Mouse (Mus musculus): ENCODE measurements at regions not wholly inside any gene's neighbourhood (a gene's known extent, or its start where the extent isn't known, plus 50 kb on each side); places are given as distances from the start of the nearest gene placed in this dataset.

- DNase-seq (ENCODE audit: low spot score) = no peak
Measured at GRCm38 (mm10) chr8:89273276-89273675, 229.3 kb upstream of the Sall1 start.

GRCm38 (mm10) chr8:89272381-89272815 is 228.4 kb upstream of the Sall1 start:
- DNase-seq (ENCODE audit: low spot score) = no peak

GRCm38 (mm10) chr8:89271381-89272355 is 227.7 kb upstream of the Sall1 start:
- DNase-seq (ENCODE audit: low spot score) = no peak

DNA sequence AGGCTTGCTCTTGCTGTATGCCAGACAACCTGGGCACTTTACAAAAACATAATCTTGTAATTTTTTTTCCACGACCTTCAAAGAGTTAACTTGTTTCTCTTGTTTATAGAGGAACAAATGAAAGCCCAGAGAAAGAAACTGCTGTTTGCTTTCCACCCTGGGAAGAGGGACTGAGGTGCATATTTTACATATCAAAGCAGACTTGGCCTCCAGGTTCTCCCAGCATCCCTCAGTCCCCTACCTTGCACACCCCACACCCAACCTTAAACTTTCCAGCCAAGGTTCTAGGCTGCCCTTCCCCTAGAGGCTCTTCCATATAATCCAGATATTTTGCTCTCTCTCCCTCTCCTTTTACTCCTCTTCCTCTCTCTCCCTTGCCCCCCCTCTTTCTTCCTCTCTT is 226.0 kb upstream of the Sall1 start:
- no peak for DNase-seq (ENCODE audit: low spot score)

- DNase-seq (ENCODE audit: low spot score) = no peak
Measured at GRCm38 (mm10) chr8:89261163-89261812, 217.3 kb upstream of the Sall1 start.

DNA sequence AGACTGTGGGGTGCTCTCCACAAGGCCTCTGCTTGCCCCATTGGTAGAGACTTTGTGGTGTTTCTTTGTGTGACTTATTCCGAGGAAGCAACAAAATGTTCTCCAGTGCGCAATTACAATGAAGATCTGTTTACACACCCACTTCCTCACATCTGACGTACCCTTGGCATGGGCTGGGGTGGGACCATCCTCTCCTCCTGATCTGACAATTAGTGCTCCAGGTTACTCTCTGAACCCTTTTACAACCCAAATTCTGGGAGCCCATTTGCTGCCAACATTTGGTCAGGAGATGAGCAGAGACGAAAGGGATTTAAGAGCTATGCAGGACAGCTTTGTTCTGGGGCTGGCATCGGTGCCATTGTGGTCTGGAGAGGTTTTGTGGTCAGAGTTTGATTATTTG is 215.9 kb upstream of the Sall1 start:
- no peak for DNase-seq (ENCODE audit: low spot score)

DNA sequence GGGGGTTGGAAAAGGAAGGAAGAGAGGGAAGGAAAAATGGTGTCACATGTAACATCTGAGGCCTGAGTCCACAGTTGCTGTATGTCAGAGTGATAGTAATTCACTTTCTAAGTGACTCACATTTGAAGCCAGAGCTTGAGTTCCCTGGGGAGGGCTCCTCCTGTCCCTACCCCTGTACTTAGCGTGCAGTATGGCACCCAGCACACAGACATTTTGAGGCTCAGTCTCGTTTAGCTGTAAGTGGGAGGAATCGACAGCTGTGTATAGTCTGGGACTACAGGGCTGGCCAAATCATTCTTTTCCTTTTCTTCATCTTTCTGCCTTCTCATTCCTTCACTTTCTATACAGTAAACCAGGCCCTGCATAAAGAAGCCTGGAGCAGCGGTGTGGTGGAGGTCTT is 202.4 kb upstream of the Sall1 start:
- no peak for DNase-seq (ENCODE audit: low spot score)

- DNase-seq (ENCODE audit: low spot score) = no peak
Measured at GRCm38 (mm10) chr8:89245131-89245751, 201.3 kb upstream of the Sall1 start.

DNA sequence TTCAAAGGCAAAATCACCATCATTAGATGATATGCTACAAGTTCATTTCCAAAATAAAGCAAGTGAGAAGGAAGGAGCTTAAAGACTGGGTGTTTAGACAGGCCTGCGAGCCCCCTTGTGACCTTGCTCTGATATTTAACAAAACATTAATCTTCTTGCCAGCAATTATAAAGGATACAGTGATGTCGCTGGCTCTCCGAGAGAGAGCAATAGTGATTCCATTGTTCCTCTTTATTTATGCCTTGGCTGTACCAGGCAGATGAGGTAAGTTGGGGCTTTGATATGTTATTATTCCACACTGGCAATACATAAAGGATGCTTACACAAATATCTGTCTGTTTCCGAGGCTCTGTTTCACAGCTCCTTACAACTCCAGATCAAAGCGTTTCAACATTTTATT is 197.7 kb upstream of the Sall1 start:
- DNase-seq (ENCODE audit: low spot score) = no peak

DNA sequence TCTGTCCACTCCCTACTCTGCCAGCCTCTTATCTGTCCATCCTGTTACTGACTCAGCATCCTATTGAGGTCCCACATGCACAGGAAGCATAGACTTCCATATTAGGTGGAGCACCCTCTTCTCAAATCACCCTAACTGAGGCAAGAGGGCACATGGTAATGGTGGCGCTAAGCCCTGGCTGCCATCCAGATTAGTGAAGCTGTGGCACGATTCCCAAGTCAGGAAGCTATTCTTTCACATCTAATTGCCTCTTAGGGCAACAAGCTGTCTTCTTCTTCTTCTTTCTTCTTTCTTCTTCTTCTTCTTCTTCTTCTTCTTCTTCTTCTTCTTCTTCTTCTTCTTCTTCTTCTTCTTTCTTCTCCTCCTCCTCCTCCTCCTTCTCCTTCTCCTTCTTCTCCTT is 195.7 kb upstream of the Sall1 start:
- DNase-seq (ENCODE audit: low spot score) = no peak

- no peak for DNase-seq (ENCODE audit: low spot score)
Measured at GRCm38 (mm10) chr8:89234041-89234440, 190.1 kb upstream of the Sall1 start.

DNA sequence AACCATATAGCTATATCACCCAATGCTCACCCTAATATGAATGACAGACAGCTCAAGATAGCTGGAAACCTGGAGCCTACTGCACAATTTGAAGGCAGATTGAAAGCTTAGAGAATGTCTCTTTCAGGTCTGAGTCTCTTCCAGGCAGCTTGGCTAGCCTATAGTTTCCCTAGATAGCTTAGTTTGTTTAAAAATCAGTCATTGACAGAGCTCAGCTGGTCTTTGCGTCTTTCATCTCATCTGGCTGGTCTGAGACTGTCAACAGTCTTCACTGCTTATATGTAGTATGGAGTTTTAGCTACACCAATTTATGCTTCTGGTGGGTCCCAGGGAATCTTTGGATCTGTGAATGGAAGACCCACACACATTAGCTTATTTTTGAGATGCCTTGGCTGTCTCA is 188.4 kb upstream of the Sall1 start:
- no peak for DNase-seq (ENCODE audit: low spot score)

DNA sequence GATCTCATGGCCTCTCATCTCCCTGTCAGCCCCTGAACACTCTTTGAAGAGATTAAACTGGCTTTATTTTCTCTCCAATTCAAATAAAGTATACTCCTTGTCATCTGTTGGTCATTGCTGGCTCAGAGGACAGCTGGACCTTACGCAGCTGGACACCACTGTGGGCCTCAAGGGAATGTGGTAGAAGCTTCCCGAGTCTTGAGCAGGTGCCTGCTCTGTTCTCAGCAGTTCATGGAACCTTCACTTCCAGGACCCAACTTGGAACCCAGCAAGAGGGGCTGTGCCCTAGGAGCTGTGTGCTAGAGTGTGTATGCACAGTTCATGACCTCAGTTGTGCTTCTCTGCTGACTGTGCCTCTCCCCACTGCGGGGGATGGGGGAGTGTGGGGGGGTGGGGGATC is 185.2 kb upstream of the Sall1 start:
- DNase-seq (ENCODE audit: low spot score) = no peak

DNA sequence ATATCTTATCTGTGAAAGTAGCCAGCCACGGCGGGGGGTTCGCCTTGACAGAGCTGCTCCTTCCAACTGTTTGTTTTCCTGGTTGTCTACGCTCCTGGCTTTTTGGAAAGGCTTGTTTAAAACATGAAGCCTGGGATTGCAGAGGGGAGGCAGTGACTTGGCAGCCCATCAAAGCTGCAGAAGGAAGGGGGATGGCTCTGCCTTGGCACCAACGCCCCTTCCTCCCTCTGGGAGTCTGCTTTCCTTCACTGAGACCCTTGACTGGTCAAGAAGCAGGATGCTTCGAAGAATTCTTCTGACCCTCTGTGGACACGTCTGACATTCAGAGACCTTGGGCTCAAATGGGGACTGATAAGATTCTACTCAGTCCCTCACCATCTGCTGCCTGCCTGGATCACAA is 176.9 kb upstream of the Sall1 start:
- DNase-seq (ENCODE audit: low spot score) = no peak

- DNase-seq (ENCODE audit: low spot score) = no peak
Measured at GRCm38 (mm10) chr8:89220381-89220780, 176.4 kb upstream of the Sall1 start.

DNA sequence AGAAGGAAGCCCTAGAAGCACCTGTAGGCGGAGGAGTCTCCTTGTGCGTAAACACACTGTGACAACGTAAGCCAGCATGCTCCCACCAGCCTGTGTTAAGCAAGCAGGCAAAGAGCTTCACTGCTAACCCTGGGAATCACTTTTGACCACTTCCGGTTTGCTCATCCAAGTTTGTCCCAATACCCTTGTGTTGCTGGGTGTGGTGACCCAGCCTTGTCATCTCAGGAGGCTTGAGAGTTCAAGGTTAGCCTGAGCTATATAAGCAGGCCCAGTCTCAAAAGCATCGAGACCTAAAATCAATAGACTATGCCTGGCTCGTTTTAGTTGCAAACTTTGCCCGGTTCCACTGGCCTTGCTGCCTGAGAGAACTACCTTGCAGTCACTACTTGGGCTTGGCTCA is 175.2 kb upstream of the Sall1 start:
- DNase-seq (ENCODE audit: low spot score) = no peak

GRCm38 (mm10) chr8:89217689-89218088 is 173.7 kb upstream of the Sall1 start:
- no peak for DNase-seq (ENCODE audit: low spot score)

- DNase-seq (ENCODE audit: low spot score) = no peak
Measured at GRCm38 (mm10) chr8:89211931-89212330, 168.0 kb upstream of the Sall1 start.

DNA sequence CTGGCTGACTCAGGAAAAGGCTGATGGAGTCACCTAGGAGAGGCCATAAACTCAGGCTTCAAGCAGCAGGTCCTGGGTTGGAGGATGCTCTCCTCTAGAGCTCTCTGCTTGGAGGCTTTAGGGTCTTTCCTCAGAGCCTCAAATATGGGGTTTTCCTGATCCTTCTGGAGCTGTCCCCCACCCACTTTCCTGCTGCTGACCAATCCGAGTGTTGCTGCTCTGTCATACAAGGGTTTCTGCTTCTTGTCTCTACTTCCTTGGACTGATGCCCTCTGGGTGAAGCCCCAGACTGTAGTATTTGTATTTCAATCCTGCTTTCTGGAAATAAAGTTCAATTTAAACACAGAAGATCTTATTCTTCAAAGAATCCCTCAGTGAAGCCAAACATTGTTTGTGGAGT is 166.7 kb upstream of the Sall1 start:
- DNase-seq (ENCODE audit: low spot score) = no peak

DNA sequence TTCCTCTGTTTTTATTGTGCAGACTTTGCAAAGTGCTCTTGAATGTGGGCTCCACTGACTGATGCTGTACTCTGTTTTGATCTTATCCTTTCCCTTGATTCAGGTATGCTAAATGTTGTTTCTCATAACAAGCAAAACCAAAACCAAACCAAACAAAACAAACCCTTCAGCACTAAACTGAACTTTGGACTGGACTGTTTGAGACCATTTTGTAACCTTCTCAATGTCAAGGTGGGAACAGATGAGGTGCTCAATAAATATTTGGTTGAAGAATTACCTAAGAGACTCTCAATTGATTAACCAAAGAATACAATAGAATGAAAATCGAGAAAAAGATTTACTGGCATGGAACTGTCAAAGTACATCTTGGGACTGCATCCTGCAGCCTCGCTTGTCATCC is 163.9 kb upstream of the Sall1 start:
- DNase-seq (ENCODE audit: low spot score) = no peak

GRCm38 (mm10) chr8:89202484-89203096 is 158.6 kb upstream of the Sall1 start:
- no peak for DNase-seq (ENCODE audit: low spot score)

DNA sequence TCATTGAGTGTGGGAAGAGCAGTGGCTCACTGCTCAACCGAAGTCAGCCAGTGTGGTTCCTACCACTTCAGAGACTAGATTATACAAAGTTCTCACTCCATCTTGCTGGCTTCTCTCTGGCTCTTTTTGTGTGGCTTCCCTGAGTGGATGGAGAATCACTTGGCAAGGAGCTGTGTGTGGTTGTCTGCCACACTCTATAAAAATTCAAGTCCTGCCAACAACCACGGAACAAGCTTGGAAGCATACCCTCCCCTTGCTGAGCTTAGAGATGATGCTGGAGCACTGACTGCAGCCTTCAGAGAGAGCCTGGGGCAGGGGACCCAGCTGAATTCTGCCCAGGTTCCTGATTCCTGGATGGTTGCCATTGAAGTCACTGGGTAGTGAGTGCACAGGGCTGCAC is 156.3 kb upstream of the Sall1 start:
- no peak for DNase-seq (ENCODE audit: low spot score)

DNA sequence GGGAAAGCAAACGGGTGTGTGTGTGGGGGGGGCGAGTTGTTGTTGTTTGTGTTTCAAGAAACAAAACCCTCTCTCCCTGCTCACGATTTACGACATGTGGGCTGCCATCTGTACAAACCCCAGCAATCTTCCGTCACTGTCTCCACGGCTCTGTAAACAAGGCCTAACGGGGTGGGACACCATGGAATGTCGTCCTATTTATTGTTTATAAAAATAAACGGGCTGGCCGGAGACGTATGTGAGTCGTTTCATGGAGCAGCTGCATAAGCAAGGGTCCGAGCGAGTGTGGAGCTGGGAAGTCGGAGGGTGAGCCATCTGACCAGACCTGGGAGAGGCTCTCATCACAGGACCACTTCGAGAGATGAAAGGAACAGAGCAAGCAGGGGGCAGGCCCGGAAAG is 141.4 kb upstream of the Sall1 start:
- DNase-seq (ENCODE audit: low spot score) = no peak

Data from ovary, adult 18-20 months (tissue).